Mouse (Mus musculus) monocyte, adult 2 months (primary cell): Measurements from ENCODE around the gene Axl.

Experiments used
- DNase-seq, 2 experiments: peaks; one replicate each; pipeline ENCODE4 v3.0.0; 2022; ENCODE audit warnings: low spot score in 2 of 2, low read depth in 1 of 2

Axl gene

DNA sequence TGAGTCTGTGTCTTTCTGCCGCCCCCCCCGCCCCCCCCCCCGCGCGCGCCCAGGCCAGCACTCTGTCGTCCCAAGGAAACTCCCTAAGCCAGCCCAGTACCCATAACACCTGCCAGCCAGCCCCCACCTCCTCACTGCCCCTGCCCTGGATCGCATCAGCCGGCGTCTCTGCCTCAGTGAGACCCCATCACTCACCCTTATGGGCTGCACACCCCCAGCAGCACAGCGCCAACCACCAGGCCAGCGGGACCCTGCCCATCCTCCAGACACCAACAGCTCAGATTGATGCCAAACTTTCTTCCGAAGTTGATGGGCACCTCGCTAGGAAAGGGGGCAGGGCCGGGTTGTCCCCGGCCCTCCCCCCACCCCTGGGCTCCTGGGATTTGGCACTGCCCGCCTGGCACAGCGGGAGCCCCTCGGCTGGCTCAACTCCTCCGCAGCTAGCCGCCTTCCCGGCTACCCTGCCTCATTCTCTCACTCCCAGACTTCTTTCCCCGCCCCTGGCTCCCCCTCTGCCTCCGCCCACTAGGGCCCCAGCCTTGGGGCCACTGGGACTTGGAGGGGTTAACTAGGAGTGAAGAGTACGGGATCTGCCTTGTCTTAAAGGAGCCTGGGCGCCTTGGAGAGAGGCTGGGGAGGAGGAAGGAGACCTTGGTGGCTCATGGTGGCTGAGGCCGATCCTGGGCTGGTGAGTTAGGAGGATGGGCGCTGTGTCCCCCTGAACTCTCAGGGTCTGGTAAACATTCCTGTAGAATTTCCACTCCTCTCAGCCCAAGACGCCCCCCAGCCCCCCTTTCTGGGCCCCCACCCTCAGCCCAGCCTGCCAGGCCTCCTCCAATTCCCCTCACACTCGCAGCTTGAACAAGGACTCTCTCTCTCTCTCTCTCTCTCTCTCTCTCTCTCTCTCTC lies at the start of gene Axl:
Gene Axl, minus strand, starts transcription at position 486 of the 909 bp plus-strand sequence.
- no peak for DNase-seq

DNA sequence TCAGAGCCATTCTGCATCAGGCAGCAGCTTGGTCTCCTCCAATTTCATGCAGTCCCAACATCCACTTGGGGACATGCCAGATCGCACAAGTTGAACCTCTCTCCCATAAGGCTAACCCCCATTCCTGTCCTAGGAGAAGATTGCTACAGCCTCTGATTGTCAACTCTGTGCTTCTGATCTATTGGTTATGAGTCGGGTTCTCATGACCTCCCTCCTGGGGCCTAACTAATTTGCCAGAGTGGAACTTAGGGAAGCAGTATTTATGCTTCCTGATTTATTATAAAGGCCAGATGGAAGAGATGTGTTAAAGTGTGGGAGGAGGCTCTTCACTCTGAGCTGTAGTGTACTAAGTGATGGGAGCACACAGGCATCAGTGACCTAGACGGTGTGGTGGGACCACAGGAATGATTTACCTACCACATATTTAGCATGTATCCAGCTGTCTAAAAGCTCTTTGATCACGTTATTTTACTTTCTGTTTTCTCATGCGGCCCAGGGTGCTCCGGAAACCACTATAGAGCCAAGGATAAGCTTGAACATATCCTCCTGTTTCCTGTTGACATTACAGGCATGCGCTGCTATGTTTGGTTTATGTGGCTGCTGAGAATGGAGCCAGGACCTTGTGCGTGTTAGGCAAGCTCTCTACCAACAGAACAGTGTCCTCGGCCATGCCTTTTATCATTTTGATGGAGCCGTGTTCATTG lies 46.8 kb upstream of the Axl start:
- DNase-seq: no peak

DNA sequence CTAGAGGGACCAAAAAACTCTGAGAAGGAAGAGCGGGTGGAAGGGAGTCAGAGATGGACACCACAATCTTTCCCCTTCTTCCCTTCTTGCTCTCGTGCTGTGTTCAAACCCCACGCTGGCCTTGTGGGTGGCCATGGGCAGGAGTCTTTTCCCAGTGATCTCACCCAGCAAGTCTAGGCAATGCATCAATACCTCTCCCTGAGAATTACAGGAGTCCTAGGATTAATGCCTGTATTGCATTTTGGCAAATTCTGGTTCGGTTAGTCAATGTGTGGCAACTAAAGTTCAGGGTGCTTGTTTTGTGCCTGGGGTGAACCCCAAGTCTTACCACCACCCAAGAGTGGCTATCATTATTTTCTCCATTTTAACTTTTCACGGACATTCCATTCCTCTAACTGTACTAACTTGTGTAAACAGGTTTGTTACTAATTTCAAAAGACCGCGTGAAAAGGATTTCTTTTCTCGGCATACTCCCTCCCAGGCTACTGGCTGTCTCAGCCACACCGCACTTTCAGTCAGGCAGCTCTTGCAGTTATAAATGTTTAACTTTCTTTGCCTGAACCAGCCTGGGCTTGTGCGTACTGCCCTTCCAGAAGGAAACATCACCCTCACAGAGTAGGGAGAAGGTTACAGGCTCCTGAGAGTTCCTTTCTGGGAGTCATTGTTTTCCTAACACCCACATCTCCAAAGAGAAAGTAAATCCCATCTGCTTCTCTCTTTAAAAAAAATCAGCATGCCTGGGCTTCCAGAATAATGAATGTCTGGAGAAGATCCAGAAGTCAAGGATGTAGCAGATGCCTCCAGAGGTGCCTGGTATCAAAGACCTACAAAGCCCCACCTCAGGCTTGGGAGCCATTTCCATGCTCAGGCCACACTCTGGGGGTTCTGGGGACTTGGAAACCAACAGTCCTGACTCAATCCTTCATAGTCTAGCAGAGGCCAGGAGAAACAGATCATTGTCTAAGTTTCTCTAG lies 43.3 kb upstream of the Axl start:
- DNase-seq: no peak

DNA sequence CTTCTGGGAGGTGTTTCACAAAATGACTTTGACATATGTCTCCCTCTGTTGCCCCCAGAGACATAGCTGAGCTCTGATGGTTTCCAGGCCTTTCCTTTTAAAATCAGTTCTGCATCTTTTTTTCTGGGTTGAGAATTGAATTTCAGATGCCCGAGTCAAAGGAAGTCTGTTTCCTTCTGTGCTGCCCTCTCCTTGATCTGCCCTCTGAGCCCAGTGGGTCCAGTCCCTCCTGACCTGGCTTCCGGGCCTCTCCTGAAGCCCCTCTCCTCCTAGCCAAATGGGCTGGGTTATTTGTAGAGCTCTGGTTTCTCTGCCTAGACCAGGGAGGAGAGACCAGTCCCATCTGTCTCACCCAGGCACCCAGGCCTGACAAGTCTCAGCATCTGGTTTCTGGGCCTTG lies 41.7 kb upstream of the Axl start:
- no peak for DNase-seq

DNA sequence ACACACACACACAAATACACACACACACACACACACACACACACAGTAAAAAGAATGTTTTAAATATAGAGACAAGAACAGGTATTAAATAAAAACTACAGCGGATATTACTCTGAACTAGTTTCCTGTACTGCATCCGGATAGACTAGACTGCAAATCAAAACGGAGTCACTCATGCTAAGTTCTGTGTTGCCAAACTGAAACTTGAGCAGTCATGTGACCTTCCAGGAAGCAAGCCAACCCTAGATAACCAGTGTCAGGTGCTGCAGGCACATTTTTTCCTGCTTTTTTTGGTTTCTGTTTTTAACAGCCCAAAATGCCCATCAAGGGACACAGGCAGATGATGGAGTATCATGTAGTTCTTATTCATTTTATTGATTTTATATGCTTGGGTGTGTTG lies 38.7 kb upstream of the Axl start:
- DNase-seq: no peak

DNA sequence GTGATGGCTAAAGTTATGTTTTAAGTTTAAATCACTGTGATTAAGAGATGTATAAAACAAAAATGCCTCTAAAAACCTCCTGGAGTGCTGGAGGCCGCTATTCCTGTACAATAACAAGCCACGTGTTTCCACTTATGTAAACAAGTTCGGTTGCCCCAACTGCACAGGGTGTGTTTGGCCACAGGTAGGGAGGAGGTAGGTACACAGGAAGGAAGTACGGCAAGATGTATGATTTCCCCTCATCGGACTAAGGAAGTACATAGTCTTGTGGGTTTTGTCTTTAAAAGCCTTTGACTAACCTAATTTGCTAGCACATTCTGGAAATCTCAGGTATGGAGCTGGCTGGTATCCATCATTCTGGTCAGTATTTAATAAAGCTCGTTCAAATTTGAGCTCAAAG lies 37.5 kb upstream of the Axl start:
- DNase-seq: no peak

DNA sequence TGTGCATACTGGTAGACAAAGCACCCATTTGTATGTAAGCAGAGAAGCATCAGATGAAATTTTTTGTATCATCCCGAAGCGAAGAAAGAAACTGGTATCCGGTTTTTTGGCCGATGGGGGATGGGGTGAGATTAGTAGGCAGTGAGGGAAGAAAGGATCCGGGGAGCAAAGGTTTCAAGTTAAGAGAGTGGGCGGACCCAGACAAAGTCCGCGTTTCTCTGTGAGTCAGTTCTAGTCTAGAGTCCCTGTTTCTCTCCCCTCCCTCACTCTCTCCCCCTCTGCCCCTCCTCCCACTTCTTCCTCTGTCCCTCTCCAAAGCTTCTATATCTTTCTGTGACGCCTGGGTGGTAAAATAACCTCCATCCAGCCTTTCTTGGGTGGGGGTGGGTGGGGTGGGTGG lies 36.5 kb upstream of the Axl start:
- DNase-seq: no peak

DNA sequence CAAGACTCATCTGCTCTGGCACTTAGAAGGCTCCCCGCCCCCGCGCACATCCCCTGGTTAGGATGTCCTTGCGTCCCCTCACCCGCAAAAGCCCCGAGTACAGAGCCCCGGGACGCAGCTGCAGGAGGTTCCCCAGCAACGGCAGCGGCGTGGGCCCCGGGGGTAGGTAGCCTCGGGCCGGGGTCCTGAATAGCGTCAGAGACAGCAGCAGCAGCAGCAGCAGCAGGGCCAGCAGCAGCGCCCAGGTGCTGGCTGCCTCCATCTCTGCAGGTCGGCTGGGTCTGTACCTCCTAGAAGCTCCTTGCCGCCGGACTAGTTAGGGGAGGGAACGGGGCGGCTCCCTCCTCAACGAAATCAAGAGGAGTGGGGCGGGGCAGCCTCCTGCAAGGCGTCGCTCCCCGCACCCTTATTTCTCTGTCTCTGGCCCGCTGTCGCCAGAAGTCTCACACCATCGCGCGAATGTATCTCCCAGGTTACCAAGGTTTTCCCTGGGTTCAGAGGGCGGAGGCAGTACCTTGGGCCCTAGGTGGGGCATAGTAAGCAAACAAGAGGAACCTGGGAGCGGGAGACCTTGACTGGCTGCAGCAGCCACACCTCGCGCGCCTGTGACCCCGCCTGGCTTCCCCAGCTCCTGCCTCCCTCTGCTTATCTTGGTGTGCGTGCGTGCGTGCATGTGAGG lies 27.9 kb upstream of the Axl start, which contains the start of gene Cyp2s1:
Gene Cyp2s1, minus strand, starts transcription at position 673 of the 679 bp plus-strand sequence.
- DNase-seq: no peak

DNA sequence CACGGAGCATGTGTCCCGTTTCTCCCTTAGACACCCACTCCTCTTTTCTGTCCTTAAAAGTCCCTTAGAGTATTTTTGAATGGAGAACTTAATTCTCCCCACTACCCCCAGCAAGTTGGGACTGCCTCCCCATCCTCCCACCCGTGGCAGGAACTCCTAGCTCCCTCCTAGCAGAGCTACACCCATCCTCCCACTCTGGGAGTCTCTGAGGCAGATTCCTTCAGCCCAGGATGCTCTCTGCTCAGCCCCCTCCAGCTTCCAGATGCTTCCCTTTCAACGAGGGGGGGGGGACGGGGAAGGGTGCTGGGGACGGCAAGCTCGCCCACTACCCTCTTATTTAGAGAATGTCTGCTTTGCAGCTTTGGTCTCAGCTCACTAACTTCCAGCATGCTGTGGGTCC lies 27.1 kb upstream of the Axl start:
- no peak for DNase-seq

DNA sequence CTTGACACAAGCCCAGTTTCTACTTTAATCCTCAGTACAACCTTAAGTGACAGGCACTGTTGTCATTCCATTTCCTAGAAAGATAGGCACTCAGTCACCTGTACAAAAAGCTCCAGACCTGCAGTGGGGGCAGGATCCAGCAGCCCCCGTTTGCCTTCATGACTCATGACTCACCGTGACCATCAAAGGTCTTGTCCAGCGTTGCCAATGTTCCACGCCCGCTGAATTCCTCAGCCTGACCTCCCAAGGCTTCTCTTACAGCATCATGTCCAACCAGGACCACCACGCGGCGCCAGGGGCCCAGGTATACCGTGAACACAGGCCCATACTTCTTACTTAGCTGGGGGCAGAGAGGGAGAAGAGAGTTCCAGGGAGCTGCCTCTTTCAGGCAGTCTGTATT lies 26.2 kb upstream of the Axl start:
- DNase-seq: no peak

DNA sequence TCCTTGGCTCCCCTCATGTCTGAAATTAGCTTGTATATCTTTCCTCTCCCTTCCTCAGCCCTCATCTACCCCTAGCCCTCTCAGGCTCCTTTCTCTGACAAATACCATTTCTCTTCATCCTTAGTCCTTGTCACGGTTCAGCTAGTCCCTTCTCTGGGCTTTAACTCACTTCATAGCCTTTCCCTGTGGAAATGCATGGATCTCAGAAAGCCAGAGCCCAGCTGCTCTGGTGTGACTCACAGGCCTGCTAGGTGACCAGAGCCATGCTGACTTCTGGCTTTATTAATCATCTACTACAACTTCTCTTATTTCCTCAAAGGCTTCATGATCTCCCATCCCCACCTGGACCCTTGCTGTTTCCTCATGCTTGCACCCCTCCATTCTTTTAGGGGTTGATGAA lies 23.7 kb upstream of the Axl start:
- DNase-seq: no peak

DNA sequence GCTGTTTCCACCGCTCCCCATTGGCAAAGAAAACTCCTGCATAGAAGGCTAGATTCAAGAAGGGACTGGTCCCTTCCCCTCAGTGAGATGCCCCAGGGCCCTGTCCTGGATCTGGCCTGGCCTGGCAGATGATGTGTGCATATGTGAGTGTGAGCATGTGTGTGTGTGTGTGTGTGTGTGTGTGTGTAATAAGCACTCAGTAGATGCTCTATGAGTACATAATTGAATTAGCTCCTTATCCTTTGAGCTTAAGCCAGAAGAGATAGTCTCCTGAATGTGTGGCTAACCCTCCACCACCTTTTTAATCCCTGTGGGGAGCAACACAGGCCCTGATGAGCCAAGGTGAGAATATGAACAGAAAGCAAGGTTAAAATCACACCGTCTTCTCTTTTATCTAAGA lies 23.2 kb upstream of the Axl start:
- no peak for DNase-seq

DNA sequence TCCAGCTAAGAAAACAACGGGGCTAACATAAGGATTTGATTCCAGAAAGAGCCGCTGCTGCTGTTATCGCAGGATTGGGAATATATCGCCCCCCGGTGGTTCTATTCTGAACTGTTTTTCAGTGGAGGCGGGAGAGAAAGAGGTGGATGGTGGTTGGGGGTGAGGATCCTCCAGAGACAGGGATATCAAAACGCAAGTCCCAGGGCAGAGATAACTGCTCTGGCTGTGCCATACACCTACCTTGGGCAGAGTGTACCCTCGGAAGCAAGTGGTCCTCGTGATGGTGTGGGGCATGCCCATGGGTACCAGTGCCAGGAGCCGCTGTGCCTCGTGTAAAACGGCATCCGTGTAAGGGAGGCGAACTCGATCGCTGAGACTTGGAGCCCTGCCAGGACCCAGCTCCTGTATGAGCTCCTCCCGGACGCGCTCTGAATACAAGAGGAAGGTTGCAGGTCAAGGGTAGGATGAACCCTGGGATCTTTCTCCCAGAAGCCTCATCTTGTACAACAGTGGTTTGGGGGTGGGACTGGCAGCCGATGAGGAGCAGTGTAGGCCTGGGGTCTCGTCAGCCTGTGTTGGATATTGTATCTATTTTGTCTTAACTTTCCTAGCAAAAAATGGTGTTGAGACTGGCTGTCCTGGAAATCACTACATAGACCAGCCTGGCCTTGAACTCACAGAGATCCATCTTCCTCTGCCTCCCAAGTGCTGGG lies 17.3 kb upstream of the Axl start:
- peak; percentile 38 to 54 for DNase-seq

DNA sequence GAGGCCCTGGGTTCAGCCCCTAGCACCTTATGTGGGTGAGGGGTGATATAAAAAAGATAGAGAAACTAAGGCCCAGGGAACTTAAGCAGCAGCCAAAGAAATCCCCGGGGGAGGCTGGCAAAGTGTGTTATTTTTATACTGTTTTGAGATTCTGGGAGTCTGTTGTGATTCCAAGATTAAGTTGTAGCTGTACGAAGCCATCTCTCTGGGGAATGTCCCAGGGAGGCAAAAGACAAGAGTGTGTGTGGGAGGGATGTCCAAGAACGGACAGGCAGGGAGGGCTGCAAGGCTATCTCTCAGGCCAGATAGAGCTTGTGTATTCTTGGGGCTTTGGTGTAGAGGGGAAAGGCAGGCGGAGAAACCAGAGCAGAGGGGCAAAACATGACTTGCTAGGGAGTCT lies 16.3 kb upstream of the Axl start:
- no peak for DNase-seq

DNA sequence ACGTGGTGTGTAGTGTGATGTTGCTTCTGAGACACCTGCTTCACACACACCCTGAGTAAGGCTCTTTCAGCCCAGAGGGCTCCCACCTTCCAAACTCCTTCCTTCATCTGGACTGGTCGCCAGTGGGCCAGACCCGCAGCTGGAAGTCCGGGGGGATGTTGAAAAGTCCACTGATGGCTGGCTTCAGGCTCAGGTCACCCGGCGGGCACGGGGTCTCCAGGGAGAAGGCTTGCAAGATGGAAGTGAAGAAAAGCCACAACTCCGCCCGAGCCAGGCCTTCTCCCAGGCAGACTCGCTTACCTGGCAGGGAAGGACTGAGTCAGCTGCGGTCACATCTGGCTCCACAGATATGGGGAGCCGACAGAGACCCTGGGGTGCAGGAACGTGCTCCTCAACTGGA lies 15.0 kb upstream of the Axl start:
- no peak for DNase-seq

DNA sequence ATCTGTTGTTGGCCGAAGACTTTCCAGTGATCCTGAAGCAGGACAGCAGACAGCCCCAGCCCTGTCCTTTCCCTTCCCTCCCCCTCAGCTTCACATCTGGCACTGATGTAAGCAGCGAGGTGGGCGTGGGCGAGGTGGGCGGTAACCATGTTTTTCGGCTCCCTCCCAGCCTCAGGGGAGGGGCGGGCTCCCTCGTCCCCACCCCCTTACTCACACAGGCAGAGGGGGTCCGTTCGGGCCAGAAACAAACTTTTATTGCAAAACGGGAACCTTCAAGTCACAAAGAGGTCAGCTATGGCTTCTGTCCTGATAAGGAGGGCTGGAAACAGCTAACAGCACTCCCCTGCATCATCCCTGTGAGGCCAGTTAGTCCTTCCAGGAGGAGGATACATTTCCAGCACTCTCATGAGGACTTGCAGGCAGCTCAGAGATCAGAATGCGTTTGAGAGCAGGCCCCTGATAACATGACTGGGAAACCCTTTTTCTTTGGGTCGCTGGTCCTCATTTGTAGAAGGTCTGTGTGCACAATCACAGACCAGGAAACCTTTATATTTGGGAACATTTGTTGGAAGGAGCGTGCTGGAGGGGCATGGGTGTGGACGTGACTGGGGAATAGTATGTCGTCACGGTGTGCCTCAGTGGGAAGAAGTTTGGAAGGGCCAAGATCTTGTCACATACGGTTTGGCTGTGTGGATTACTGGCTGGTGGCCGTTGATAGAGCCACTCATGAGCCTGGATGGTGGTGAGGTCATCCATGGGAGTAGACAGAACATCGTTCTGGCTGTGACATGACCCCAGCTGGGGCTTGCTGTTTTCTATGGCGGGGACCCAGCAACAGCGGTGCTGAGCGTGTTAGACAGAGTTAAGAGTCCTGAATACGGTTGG lies 14.0 kb upstream of the Axl start:
- DNase-seq: no peak

DNA sequence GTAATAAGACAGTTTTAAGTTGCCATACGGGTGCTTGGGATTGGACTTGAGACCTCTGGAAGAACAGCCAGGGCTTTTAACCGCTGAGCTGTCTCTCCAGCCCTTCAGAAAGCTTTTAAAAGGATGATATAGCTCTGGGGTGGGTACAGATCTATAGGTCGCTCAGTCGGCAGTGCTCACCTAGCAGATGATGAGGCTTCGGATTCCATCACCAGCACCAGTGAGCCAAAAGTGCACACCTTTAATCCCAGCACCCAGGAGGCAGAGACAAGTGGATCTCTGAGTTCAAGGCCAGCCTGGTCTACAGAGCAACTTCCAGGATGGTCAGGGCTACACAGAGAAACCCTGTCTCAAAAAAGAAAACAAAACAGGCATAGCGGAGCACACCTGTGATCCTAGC lies 12.5 kb upstream of the Axl start:
- no peak for DNase-seq

DNA sequence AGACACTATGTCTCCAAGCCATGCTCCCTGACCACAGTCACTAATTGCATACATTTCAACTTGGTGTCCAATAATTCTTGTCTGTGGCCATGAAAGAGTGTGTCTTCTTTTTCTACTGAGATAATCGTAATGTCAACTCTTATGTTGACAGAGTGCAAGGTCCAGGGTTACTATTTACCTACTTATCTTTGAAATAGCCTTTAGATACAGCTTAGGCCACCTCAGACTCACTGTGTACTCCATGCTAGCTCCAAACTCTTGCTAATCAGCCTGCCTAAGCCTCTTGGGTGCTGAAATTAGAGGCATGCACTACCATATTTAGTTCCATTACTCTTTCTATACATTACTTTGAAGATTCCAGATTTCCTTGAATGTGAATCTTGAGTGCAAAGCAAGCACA lies 10.9 kb upstream of the Axl start:
- DNase-seq: no peak

DNA sequence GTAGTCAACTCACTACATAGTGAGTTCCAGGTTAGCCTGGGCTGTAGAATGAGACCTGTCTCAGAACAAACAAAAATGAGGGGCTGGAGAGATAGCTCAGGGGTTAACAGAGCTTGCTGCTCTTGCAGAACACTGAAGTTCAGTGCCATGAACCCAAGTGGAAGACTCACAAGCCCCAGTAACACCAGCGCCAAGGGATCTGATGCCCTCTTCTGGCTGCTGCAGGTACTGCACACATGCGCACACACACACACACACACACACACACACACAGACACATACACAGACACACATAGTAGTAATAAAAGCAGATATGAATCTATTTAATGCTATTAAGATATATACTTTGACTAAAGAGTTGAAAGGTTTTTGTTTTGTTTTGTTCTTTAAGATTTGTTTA lies 10.0 kb upstream of the Axl start:
- no peak for DNase-seq
